Mouse (Mus musculus) left cerebral cortex, adult 9 months (tissue): ENCODE results near the gene Ascl5.

Experiments
- DNase-seq, 2 experiments: peaks; one replicate each; pipeline ENCODE4 v3.0.0; 2022; ENCODE audit warnings: low spot score in 2 of 2

Ascl5 gene

GRCm38 (mm10) chr1:136051465-136051864 is 861 bp downstream of the Ascl5 start:
- peak in 1 of 2 experiments; percentile 86 for DNase-seq

- DNase-seq: no peak
Observed at GRCm38 (mm10) chr1:136052547-136052946, 1.9 kb downstream of the Ascl5 start, which contains the start of gene Cacna1s. Gene Cacna1s, plus strand, starts transcription at chr1:136052750.

GRCm38 (mm10) chr1:136055771-136056170 is 5.2 kb downstream of the Ascl5 start:
- DNase-seq: peak; percentile 76 to 77

- no peak for DNase-seq
Observed at GRCm38 (mm10) chr1:136058594-136058993, 8.0 kb downstream of the Ascl5 start.

GRCm38 (mm10) chr1:136061041-136061789 is 10.6 kb downstream of the Ascl5 start:
- peak in 1 of 2 experiments; percentile 88 for DNase-seq

- no peak for DNase-seq
Observed at GRCm38 (mm10) chr1:136061790-136062141, 11.2 kb downstream of the Ascl5 start.

- no peak for DNase-seq
Observed at GRCm38 (mm10) chr1:136063991-136064390, 13.4 kb downstream of the Ascl5 start.

- no peak for DNase-seq
Observed at GRCm38 (mm10) chr1:136066621-136067020, 16.0 kb downstream of the Ascl5 start.

GRCm38 (mm10) chr1:136067579-136067978 is 17.0 kb downstream of the Ascl5 start:
- no peak for DNase-seq

- DNase-seq: peak in 1 of 2 experiments; percentile 55
Observed at GRCm38 (mm10) chr1:136076086-136076485, 25.5 kb downstream of the Ascl5 start.

GRCm38 (mm10) chr1:136077656-136078055 is 27.1 kb downstream of the Ascl5 start:
- no peak for DNase-seq

GRCm38 (mm10) chr1:136081161-136081560 is 30.6 kb downstream of the Ascl5 start:
- no peak for DNase-seq

- no peak for DNase-seq
Observed at GRCm38 (mm10) chr1:136085988-136086685, 35.5 kb downstream of the Ascl5 start.

GRCm38 (mm10) chr1:136089368-136090165 is 39.0 kb downstream of the Ascl5 start:
- peak in 1 of 2 experiments; percentile 29 for DNase-seq

GRCm38 (mm10) chr1:136093726-136094125 is 43.1 kb downstream of the Ascl5 start:
- no peak for DNase-seq

GRCm38 (mm10) chr1:136094807-136095206 is 44.2 kb downstream of the Ascl5 start:
- no peak for DNase-seq
